Mouse (Mus musculus): ENCODE results near the gene Pard6b. TPM values are rescaled to one million over a fixed set of nuclear protein-coding genes. Genes with fewer than 3 reads are reported as not detected.

Gene Pard6b
- total and polyA plus RNA-seq, 3 experiments = 3.9 to 7.6 TPM; not detected in 1

DNA sequence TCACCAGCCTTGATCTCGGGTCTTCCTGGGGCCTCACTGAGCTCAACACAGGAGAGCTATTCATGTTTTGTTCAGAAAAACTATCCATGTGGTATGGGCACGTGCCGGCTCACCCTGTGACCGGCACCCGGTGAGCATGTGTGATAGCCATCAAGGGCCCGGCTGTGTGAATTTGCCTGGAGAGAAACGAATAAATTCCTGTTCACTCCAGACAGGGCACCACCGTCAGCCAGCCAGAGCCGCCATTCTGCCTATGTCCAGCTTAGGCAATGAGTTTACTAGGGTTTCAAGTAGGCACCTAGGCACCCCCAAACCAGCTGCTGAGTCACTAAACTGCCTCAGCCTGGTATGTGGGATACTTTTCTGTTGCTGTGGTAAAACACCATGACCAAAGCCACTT, 32.5 kb downstream of the Pard6b start:
- Histone ChIP-seq H3K9ac (ENCODE audit: control insufficient read depth, low read depth, low read length, poor library complexity, severe bottlenecking) (peak overlapping the region; percentile 15), H3K4me1 (ENCODE audit: control insufficient read depth in 1 of 2, insufficient read depth in 2 of 2, low read length in 2 of 2) (peaks cover 0 to 6% of the 10 kb centered on the region in 2 experiments; a peak in 3 of 4 replicates), H3K79me2 (ENCODE audit: control insufficient read depth, insufficient read depth, low read length, poor library complexity) (no peaks in the 10 kb centered on the region), H3K27me3 (ENCODE audit: control insufficient read depth in 1 of 2, insufficient read depth in 2 of 2, low read length in 2 of 2) (no peaks in the 10 kb centered on the region), H3K36me3 (ENCODE audit: control insufficient read depth in 1 of 2, insufficient read depth in 2 of 2, low read length in 2 of 2) (peaks cover 0 to 2% of the 10 kb centered on the region in 2 experiments; a peak in 1 of 4 replicates), H3K27ac (ENCODE audit: control insufficient read depth, low read depth, low read length) (peak overlapping the region; percentile 35), H3K9me3 (replicated peaks; ENCODE audit: insufficient read depth, low read length) (no peaks in the 10 kb centered on the region), H3K4me3 (ENCODE audit: control insufficient read depth in 1 of 2, insufficient read depth in 1 of 2, low read depth in 2 of 2, low read length in 2 of 2) (no peak overlapping the region; a peak in 1 of 4 replicates)
- TF ChIP-seq MAZ (IDR thresholded peaks at IDR 0.05; ENCODE audit: low read depth, low read length) = no peak
- no peak for TF ChIP-seq POLR2AphosphoS2 (IDR thresholded peaks at IDR 0.05; ENCODE audit: low read length)
- no peak for TF ChIP-seq USF2 (IDR thresholded peaks at IDR 0.05; ENCODE audit: borderline replicate concordance in 1 of 2, insufficient read depth in 1 of 2, low read depth in 1 of 2, low read length in 2 of 2)
- no peak for DNase-seq (ENCODE audit: low read depth, low spot score)

DNA sequence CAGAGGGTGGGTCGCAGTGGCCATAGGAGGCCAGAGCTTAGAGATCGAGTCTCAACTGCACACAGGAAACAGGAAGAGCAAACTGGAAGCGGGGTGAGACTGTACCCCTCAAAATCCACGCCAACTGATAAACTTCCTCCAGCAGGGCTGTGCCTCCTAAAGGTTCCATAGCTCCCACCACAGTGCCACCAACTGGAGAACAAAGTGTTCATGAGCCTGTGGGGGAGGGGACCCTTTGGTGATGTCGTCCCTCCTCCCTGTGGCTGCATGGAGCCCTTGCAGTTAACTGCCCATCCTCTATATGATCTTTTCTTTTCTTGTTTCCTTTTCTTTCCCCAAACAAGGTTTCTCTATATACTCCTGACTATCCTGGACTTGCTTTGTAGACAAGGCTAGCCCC, 32.9 kb downstream of the Pard6b start:
- Histone ChIP-seq H3K27me3 (ENCODE audit: control insufficient read depth in 1 of 2, insufficient read depth in 2 of 2, low read length in 2 of 2) (no peaks in the 10 kb centered on the region), H3K4me1 (ENCODE audit: control insufficient read depth in 1 of 2, insufficient read depth in 2 of 2, low read length in 2 of 2) (peaks cover 0 to 6% of the 10 kb centered on the region in 2 experiments; a peak in 3 of 4 replicates), H3K4me3 (ENCODE audit: control insufficient read depth in 1 of 2, insufficient read depth in 1 of 2, low read depth in 2 of 2, low read length in 2 of 2) (no peak overlapping the region; a peak in 1 of 4 replicates), H3K9me3 (replicated peaks; ENCODE audit: insufficient read depth, low read length) (no peaks in the 10 kb centered on the region), H3K27ac (ENCODE audit: control insufficient read depth, low read depth, low read length) (peak overlapping the region; percentile 35), H3K9ac (ENCODE audit: control insufficient read depth, low read depth, low read length, poor library complexity, severe bottlenecking) (peak overlapping the region; percentile 15), H3K79me2 (ENCODE audit: control insufficient read depth, insufficient read depth, low read length, poor library complexity) (no peaks in the 10 kb centered on the region), H3K36me3 (ENCODE audit: control insufficient read depth in 1 of 2, insufficient read depth in 2 of 2, low read length in 2 of 2) (peaks cover 0 to 3% of the 10 kb centered on the region in 2 experiments; a peak in 1 of 4 replicates)
- peak; percentile 65 for DNase-seq (ENCODE audit: low read depth, low spot score)
- TF ChIP-seq ETS1 (IDR thresholded peaks at IDR 0.05; ENCODE audit: low read depth, low read length) (no peak), ZMIZ1 (IDR thresholded peaks at IDR 0.05; ENCODE audit: low read depth, low read length) (no peak), MYC (IDR thresholded peaks at IDR 0.05; ENCODE audit: low read depth, low read length) (no peak), ZKSCAN1 (IDR thresholded peaks at IDR 0.05; ENCODE audit: low read depth, low read length) (no peak), CHD1 (IDR thresholded peaks at IDR 0.05; ENCODE audit: low read depth, low read length) (no peak), MAFK (IDR thresholded peaks at IDR 0.05; ENCODE audit: borderline replicate concordance, low read depth, low read length) (no peak), CTCF (IDR thresholded peaks at IDR 0.05 in 2 of 3, conservative IDR thresholded peaks at IDR 0.05 in 1 of 3; ENCODE audit: control insufficient read depth in 1 of 3, insufficient read depth in 1 of 3, low read depth in 2 of 3, low read length in 3 of 3, poor library complexity in 1 of 3, severe bottlenecking in 1 of 3) (peak in 2 of 3 experiments; percentile 18 to 45; a peak in 3 of 6 replicates), MEF2A (IDR thresholded peaks at IDR 0.05; ENCODE audit: extremely low read depth, insufficient replicate concordance, low read depth, low read length, poor library complexity, severe bottlenecking) (no peak), RAD21 (IDR thresholded peaks at IDR 0.05; ENCODE audit: low read depth, low read length) (no peak), EP300 (IDR thresholded peaks at IDR 0.05; ENCODE audit: low read depth in 1 of 2, low read length in 2 of 2) (peak in 1 of 2 experiments; percentile 37; a peak in 3 of 4 replicates), ZC3H11A (IDR thresholded peaks at IDR 0.05; ENCODE audit: low read depth, low read length) (no peak), NELFE (IDR thresholded peaks at IDR 0.05; ENCODE audit: low read depth, low read length) (no peak), TBP (IDR thresholded peaks at IDR 0.05; ENCODE audit: low read depth, low read length) (no peak), MXI1 (IDR thresholded peaks at IDR 0.05; ENCODE audit: low read depth, low read length) (no peak), MAX (IDR thresholded peaks at IDR 0.05; ENCODE audit: low read length) (no peak), SMC3 (IDR thresholded peaks at IDR 0.05; ENCODE audit: low read depth, low read length) (no peak), GABPA (IDR thresholded peaks at IDR 0.05; ENCODE audit: low read depth, low read length) (no peak), POLR2A (IDR thresholded peaks at IDR 0.05; ENCODE audit: control insufficient read depth in 1 of 2, insufficient read depth in 1 of 2, low read depth in 1 of 2, low read length in 2 of 2, poor library complexity in 1 of 2) (no peak), MAZ (IDR thresholded peaks at IDR 0.05; ENCODE audit: low read depth, low read length) (no peak), JUND (IDR thresholded peaks at IDR 0.05; ENCODE audit: low read depth, low read length) (no peak), SIN3A (IDR thresholded peaks at IDR 0.05; ENCODE audit: low read length) (no peak), KAT2A (conservative IDR thresholded peaks at IDR 0.05; ENCODE audit: low read depth, low read length) (no peak), ELF1 (IDR thresholded peaks at IDR 0.05; ENCODE audit: low read depth, low read length) (peak; percentile 30; the same call in 1 of the 2 replicates), TCF12 (IDR thresholded peaks at IDR 0.05; ENCODE audit: low read depth, low read length) (no peak), NRF1 (IDR thresholded peaks at IDR 0.05; ENCODE audit: insufficient read depth, low read depth, low read length, poor library complexity, severe bottlenecking) (no peak), POLR2AphosphoS2 (IDR thresholded peaks at IDR 0.05; ENCODE audit: low read length) (no peak), ZNF384 (IDR thresholded peaks at IDR 0.05; ENCODE audit: low read depth, low read length) (no peak), TAL1 (IDR thresholded peaks at IDR 0.05; ENCODE audit: low read length) (no peak), HCFC1 (IDR thresholded peaks at IDR 0.05; ENCODE audit: low read depth, low read length) (no peak), POLR2AphosphoS5 (IDR thresholded peaks at IDR 0.05; ENCODE audit: borderline replicate concordance, low read depth, low read length) (no peak), GATA1 (IDR thresholded peaks at IDR 0.05; ENCODE audit: low read depth, low read length) (peak; percentile 4; the same call in 1 of the 2 replicates)

All from MEL (cell line).